Mouse (Mus musculus) heart, postnatal 0 days (tissue): Measurements from ENCODE around the gene Hormad2. TPM values are rescaled to one million over a fixed set of nuclear protein-coding genes. Genes with fewer than 3 reads are reported as not detected.

Experiments
- ATAC-seq: fragments of 200-750 bp; cut with Nextera tagmentation; 2 replicates; pipeline ENCODE4 v1.8.0; 2017; ENCODE audit warnings: low read depth, moderate number of reproducible peaks, moderate library complexity; ENCODE audit not compliant: insufficient read depth
- DNase-seq: peaks from one replicate; pipeline ENCODE4 v3.0.0-alpha.2; 2016; ENCODE audit warnings: low spot score
- H3K27ac ChIP-seq: fragments of 300-500 bp; sonication (generic); 2 replicates; pipeline ENCODE4 v1.5.1; 2014; ENCODE audit warnings: low read depth, mild to moderate bottlenecking
- H3K27me3 ChIP-seq: fragments of 300-500 bp; sonication (generic); 2 replicates; pipeline ENCODE4 v1.6.1; 2014; ENCODE audit warnings: low read length, mixed read lengths; ENCODE audit not compliant: control insufficient read depth, insufficient read depth
- H3K36me3 ChIP-seq: fragments of 300-500 bp; sonication (generic); replicated peaks from 2 replicates; pipeline ENCODE4 v1.6.1; 2014; ENCODE audit warnings: low read length, mixed read lengths; ENCODE audit not compliant: control insufficient read depth, insufficient read depth
- H3K4me1 ChIP-seq: fragments of 300-500 bp; sonication (generic); 2 replicates; pipeline ENCODE4 v1.6.1; 2014; ENCODE audit warnings: antibody characterized with exemption; ENCODE audit not compliant: control insufficient read depth, insufficient read depth
- H3K4me2 ChIP-seq: fragments of 300-500 bp; sonication (generic); 2 replicates; pipeline ENCODE4 v1.6.1; 2014; ENCODE audit warnings: low read depth, mild to moderate bottlenecking, low read length, moderate library complexity
- H3K4me3 ChIP-seq: fragments of 300-500 bp; sonication (generic); 2 replicates; pipeline ENCODE4 v1.5.1; 2014; ENCODE audit warnings: low read depth, low read length
- H3K9ac ChIP-seq: fragments of 300-500 bp; sonication (generic); replicated peaks from 2 replicates; pipeline ENCODE4 v1.6.1; 2014; ENCODE audit warnings: low read depth, low read length, mixed read lengths
- H3K9me3 ChIP-seq: fragments of 300-500 bp; sonication (generic); replicated peaks from 2 replicates; pipeline ENCODE4 v1.6.1; 2016; ENCODE audit warnings: low read length; ENCODE audit not compliant: control insufficient read depth
- CTCF ChIP-seq: IDR thresholded peaks from 2 replicates; pipeline ENCODE4 v1.5.1; 2016; ENCODE audit warnings: antibody characterized with exemption, control low read depth, low read depth
- EP300 ChIP-seq: IDR thresholded peaks from 2 replicates; pipeline ENCODE4 v1.6.1; 2016; ENCODE audit warnings: antibody characterized with exemption, low read depth
- WGBS: fragments of 180-500 bp; shearing (Covaris S2); extraction: QIAGEN DNeasy Blood & Tissue Kit; methylation state at CpG from one replicate; pipeline ENCODE4 v1.1.7; 2014; 5-methylcytosine and 5-hydroxymethylcytosine counted together
- polyA plus RNA-seq: library from polyadenylated mRNA; unstranded; fragments of >200 nt; fragmentation: Nextera tagmentation; extraction: Ambion mirVana; gene quantifications from 2 replicates; pipeline ENCODE4 v1.2.1, GENCODE M21; 2015
- total RNA-seq: library from RNA; depleted of rRNA; stranded (reverse); fragments of >200 nt; gene quantifications from 2 replicates; pipeline ENCODE4 v1.2.3, GENCODE M21; 2014; ENCODE audit warnings: low replicate concordance

The Hormad2 gene
- total and polyA plus RNA-seq, 2 experiments from 2014 or later: not detected

- no peaks in the 10 kb centered on the region for H3K9me3 ChIP-seq
- no peak overlapping the region for H3K4me2 ChIP-seq
- no peaks in the 10 kb centered on the region for H3K27me3 ChIP-seq
- peaks cover 85% of the 10 kb centered on the region for H3K36me3 ChIP-seq
- H3K27ac ChIP-seq: no peak overlapping the region
- H3K4me3 ChIP-seq: no peak overlapping the region
- H3K9ac ChIP-seq: no peak overlapping the region
- H3K4me1 ChIP-seq: no peaks in the 10 kb centered on the region
- WGBS: 80% methylated on average over 5 of the region's 5 CpGs
- DNase-seq (no peak), ATAC-seq (no peak)
- TF ChIP-seq EP300 (no peak), CTCF (no peak)
These were observed 41.7 kb upstream of the Hormad2 start for GRCm38 (mm10) chr11:4482641-4483040.

GRCm38 (mm10) chr11:4476184-4476697 lies 35.3 kb upstream of the Hormad2 start:
- no peak overlapping the region for H3K27ac ChIP-seq
- ATAC-seq (no peak), DNase-seq (no peak)
- no peak for TF ChIP-seq CTCF
- TF ChIP-seq EP300: no peak
- 81% methylated on average over 4 of the region's 4 CpGs for WGBS
- H3K4me2 ChIP-seq: no peak overlapping the region
- H3K27me3 ChIP-seq: no peaks in the 10 kb centered on the region
- peaks cover 22% of the 10 kb centered on the region for H3K36me3 ChIP-seq
- no peaks in the 10 kb centered on the region for H3K4me1 ChIP-seq
- no peak overlapping the region for H3K4me3 ChIP-seq
- no peaks in the 10 kb centered on the region for H3K9me3 ChIP-seq
- H3K9ac ChIP-seq: no peak overlapping the region

- Histone ChIP-seq H3K36me3 (no peaks in the 10 kb centered on the region), H3K4me1 (no peaks in the 10 kb centered on the region), H3K27ac (no peak overlapping the region), H3K9me3 (no peaks in the 10 kb centered on the region), H3K4me3 (no peak overlapping the region), H3K4me2 (no peak overlapping the region), H3K27me3 (no peaks in the 10 kb centered on the region), H3K9ac (no peak overlapping the region)
- WGBS: 75% methylated on average over 7 of the region's 7 CpGs
- no peak for TF ChIP-seq EP300
- TF ChIP-seq CTCF: no peak
- ATAC-seq: no peak
- DNase-seq: no peak
These were observed 31.7 kb upstream of the Hormad2 start for GRCm38 (mm10) chr11:4472464-4473179.

GRCm38 (mm10) chr11:4471734-4472133 lies 30.8 kb upstream of the Hormad2 start:
- Histone ChIP-seq H3K4me2 (no peak overlapping the region), H3K9ac (no peak overlapping the region), H3K4me3 (no peak overlapping the region), H3K36me3 (no peaks in the 10 kb centered on the region), H3K27ac (no peak overlapping the region), H3K9me3 (no peaks in the 10 kb centered on the region), H3K27me3 (no peaks in the 10 kb centered on the region), H3K4me1 (no peaks in the 10 kb centered on the region)
- no peak for DNase-seq
- 71% methylated on average over 5 of the region's 5 CpGs for WGBS
- no peak for TF ChIP-seq CTCF
- no peak for TF ChIP-seq EP300
- ATAC-seq: no peak

- no peaks in the 10 kb centered on the region for H3K27me3 ChIP-seq
- TF ChIP-seq EP300 (no peak), CTCF (no peak)
- H3K36me3 ChIP-seq: no peaks in the 10 kb centered on the region
- H3K4me3 ChIP-seq: no peak overlapping the region
- no peaks in the 10 kb centered on the region for H3K9me3 ChIP-seq
- H3K9ac ChIP-seq: no peak overlapping the region
- H3K4me1 ChIP-seq: no peaks in the 10 kb centered on the region
- ATAC-seq: no peak
- H3K4me2 ChIP-seq: no peak overlapping the region
- no peak for DNase-seq
- H3K27ac ChIP-seq: no peak overlapping the region
These were observed 30.3 kb upstream of the Hormad2 start for GRCm38 (mm10) chr11:4471251-4471650.

GRCm38 (mm10) chr11:4469091-4469490 lies 28.2 kb upstream of the Hormad2 start:
- no peak for DNase-seq
- no peaks in the 10 kb centered on the region for H3K27me3 ChIP-seq
- no peak for ATAC-seq
- H3K9ac ChIP-seq: no peak overlapping the region
- H3K36me3 ChIP-seq: no peaks in the 10 kb centered on the region
- no peaks in the 10 kb centered on the region for H3K4me1 ChIP-seq
- no peaks in the 10 kb centered on the region for H3K9me3 ChIP-seq
- no peak overlapping the region for H3K4me3 ChIP-seq
- no peak overlapping the region for H3K27ac ChIP-seq
- H3K4me2 ChIP-seq: no peak overlapping the region
- TF ChIP-seq EP300: no peak
- no peak for TF ChIP-seq CTCF
- WGBS: 70% methylated on average over 5 of the region's 5 CpGs
